Mouse (Mus musculus) stomach, postnatal 0 days (tissue): ENCODE measurements around the gene Acoxl.

Experiments used
- CTCF ChIP-seq: IDR thresholded peaks from 2 replicates; pipeline ENCODE4 v1.5.1; 2016; ENCODE audit warnings: antibody characterized with exemption, low read depth, mild to moderate bottlenecking, moderate library complexity
- EP300 ChIP-seq: optimal IDR thresholded peaks from 2 replicates; pipeline ENCODE3; 2016; ENCODE audit warnings: antibody characterized with exemption

DNA sequence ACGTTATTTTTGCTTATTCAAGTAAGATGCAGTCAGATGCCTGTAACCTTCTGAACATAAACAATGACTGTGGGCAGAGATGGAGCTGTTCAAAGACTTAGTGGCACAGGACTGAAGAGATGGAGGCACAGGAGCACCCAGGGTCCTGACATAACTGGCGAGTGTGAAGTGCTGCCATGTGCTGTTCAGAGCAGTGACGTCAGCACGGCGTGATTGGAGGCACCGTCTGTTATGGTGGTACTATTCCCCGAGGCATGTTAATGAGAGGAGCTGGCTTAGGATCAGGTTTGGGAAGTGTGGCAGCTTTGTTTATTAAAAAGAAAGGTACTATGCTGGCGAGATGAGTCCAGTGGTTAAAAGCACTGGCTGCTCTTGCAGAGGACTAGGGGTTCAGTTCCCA lies 300.2 kb downstream of the Acoxl start:
- TF ChIP-seq CTCF (no peak), EP300 (no peak)
